Mouse (Mus musculus) megakaryocyte, embryonic 14.5 days (primary cell): ENCODE results near the gene Rcn1.

ENCODE experiments used
- FLI1 ChIP-seq: IDR thresholded peaks from 2 replicates; pipeline ENCODE4 v1.6.1; 2012; ENCODE audit warnings: low read length, inconsistent platforms, mixed read lengths
- GATA1 ChIP-seq: IDR thresholded peaks from 3 replicates; pipeline ENCODE4 v1.6.1; 2012; ENCODE audit warnings: mixed read lengths, low read length, inconsistent platforms, borderline replicate concordance

GRCm38 (mm10) chr2:105386418-105386817, 12.7 kb downstream of the Rcn1 start:
- TF ChIP-seq FLI1 (no peak), GATA1 (no peak)
